Mouse (Mus musculus) ES-E14 (cell line): ENCODE measurements at regions not wholly inside any gene's neighbourhood (a gene's known extent, or its start where the extent isn't known, plus 50 kb on each side); places are given as distances from the start of the nearest gene placed in this dataset.
"Not testable (repeated sequence)": the region's sequence is repeated elsewhere in the genome, so short reads cannot be mapped to it uniquely, and the experiment has no call there.

Source experiments
- CHD2 ChIP-seq: IDR thresholded peaks from 2 replicates; pipeline ENCODE4 v1.6.1; 2014; ENCODE audit warnings: mild to moderate bottlenecking, low read depth, low read length, inconsistent platforms
- HCFC1 ChIP-seq: IDR thresholded peaks from 2 replicates; pipeline ENCODE4 v1.6.1; 2012; ENCODE audit warnings: low read length, inconsistent platforms, borderline replicate concordance; ENCODE audit not compliant: insufficient read depth
- MAFK ChIP-seq: IDR thresholded peaks from 2 replicates; pipeline ENCODE4 v1.6.1; 2014; ENCODE audit warnings: mild to moderate bottlenecking, low read depth, low read length, inconsistent platforms; ENCODE audit not compliant: insufficient read depth
- ZC3H11A ChIP-seq: IDR thresholded peaks from 2 replicates; pipeline ENCODE4 v1.6.1; 2012; ENCODE audit warnings: low read depth, mild to moderate bottlenecking, inconsistent platforms, low read length, borderline replicate concordance
- ZNF384 ChIP-seq: IDR thresholded peaks from 2 replicates; pipeline ENCODE4 v1.6.1; 2012; ENCODE audit warnings: low read depth, low read length, inconsistent platforms

DNA sequence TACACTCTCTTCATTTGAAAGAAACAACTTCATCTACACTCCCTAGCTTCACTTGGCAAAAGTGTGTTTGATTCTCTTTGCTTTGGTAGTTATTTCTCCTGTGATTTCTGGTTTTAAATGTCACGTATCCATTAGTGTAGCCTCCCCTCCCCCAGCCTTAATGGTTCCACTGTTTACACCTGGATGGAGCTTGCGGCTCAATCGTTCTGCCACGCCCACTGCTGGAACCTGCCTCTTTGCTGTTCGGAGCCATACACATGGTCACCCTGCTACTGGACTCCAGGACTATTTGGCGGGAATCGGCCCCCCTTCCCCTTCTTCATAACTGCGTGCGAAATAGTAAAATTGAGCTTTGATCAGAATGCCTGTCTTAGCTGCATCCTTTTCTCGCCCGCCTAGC is 139.2 kb upstream of the Unc93a2 start:
- not testable (repeated sequence) for TF ChIP-seq ZNF384, ZC3H11A, HCFC1, MAFK, CHD2
